Mouse (Mus musculus) embryonic stem cell, embryonic (primary cell): Measurements from ENCODE around the gene Olfr221.
"Not testable (repeated sequence)": the region's sequence is repeated elsewhere in the genome, so short reads cannot be mapped to it uniquely, and the experiment has no call there.

ENCODE experiments used
- CTCF ChIA-PET, 4 experiments: fragments of 300-600 bp in 2 of 4; fragments of 350-600 bp in 2 of 4; sonication (Branson Sonifier 250); formaldehyde crosslinking; loops; one replicate each; lab custom pipeline; 2022; ENCODE audit warnings: inconsistent platforms in 2 of 4; lab: Charles Lee
- POLR2A ChIA-PET, 4 experiments: fragments of 300-600 bp in 2 of 4; fragments of 350-600 bp in 2 of 4; sonication (Branson Sonifier 250); formaldehyde crosslinking; loops; one replicate each; lab custom pipeline; 2022; ENCODE audit warnings: antibody characterized with exemption in 4 of 4, inconsistent platforms in 1 of 4; lab: Charles Lee

Gene Olfr221

GRCm38 (mm10) chr14:52042359-52042758 is at the start of gene Olfr221:
Gene Olfr221, minus strand, starts transcription at chr14:52042459.
- CTCF ChIA-PET = not testable (repeated sequence)
- POLR2A ChIA-PET = interaction anchor here in 1 of 4 experiments (1.1 kb wide), 1 partner anchor 72 kb away, joined by 3 read pairs; no protein-coding TSS in a partner anchor

GRCm38 (mm10) chr14:52083083-52083482 is 40.8 kb upstream of the Olfr221 start:
- CTCF ChIA-PET = no interaction called here
- POLR2A ChIA-PET = interaction anchor here in 2 of 4 experiments (0.6 to 4.2 kb wide), 6 partner anchors 8 to 27 kb away, joined by 3 to 82 read pairs (median 10); partner anchors contain the start of gene Hnrnpc (in 1 of the 2)

GRCm38 (mm10) chr14:52071599-52072137 is 29.4 kb upstream of the Olfr221 start:
- ChIA-PET POLR2A (interaction anchor here in 3 of 4 experiments (0.6 to 8.8 kb wide), 36 partner anchors 9 to 171 kb away, joined by 3 to 221 read pairs (median 5); partner anchors contain the start of genes Hnrnpc (in 3 of the 3), Supt16 (in 1 of the 3), Tmem253 (in 1 of the 3) and Zfp219 (in 1 of the 3)), CTCF (no interaction called here)

- CTCF ChIA-PET = interaction anchor here in 3 of 4 experiments (0.6 to 1.4 kb wide), 5 partner anchors 10 to 56 kb away, joined by 3 to 5 read pairs (median 3); no protein-coding TSS in a partner anchor
- POLR2A ChIA-PET = interaction anchor here in 3 of 4 experiments (0.6 to 8.8 kb wide), 67 partner anchors 8 to 1511 kb away, joined by 3 to 221 read pairs (median 5); partner anchors contain the start of genes Hnrnpc (in 3 of the 3), Zfp219 (in 3 of the 3), Chd8 (in 1 of the 3) and Rab2b (in 1 of the 3)
These were observed 23.9 kb upstream of the Olfr221 start for GRCm38 (mm10) chr14:52066135-52066534.

- ChIA-PET POLR2A (interaction anchor here (0.6 to 7.3 kb wide), 12 partner anchors 9 to 218 kb away, joined by 3 to 107 read pairs (median 4); partner anchors contain the start of gene Rab2b (in 1 of the 4)), CTCF (interaction anchor here in 1 of 4 experiments (0.6 to 0.7 kb wide), 2 partner anchors 133 to 158 kb away, joined by 3 read pairs; no protein-coding TSS in a partner anchor)
These were observed 19.5 kb upstream of the Olfr221 start for GRCm38 (mm10) chr14:52061798-52062197.

GRCm38 (mm10) chr14:52060800-52061199 is 18.5 kb upstream of the Olfr221 start:
- POLR2A ChIA-PET = interaction anchor here in 2 of 4 experiments (0.7 to 7.3 kb wide), 13 partner anchors 10 to 87 kb away, joined by 3 to 107 read pairs (median 5); partner anchors contain the start of genes Hnrnpc (in 2 of the 2) and Zfp219 (in 1 of the 2)
- CTCF ChIA-PET = interaction anchor here in 1 of 4 experiments (0.7 kb wide), 1 partner anchor 9 kb away, joined by 3 read pairs; no protein-coding TSS in a partner anchor

GRCm38 (mm10) chr14:52059982-52060381 is 17.7 kb upstream of the Olfr221 start:
- POLR2A ChIA-PET = interaction anchor here in 3 of 4 experiments (0.6 to 7.3 kb wide), 15 partner anchors 10 to 132 kb away, joined by 3 to 107 read pairs (median 5); partner anchors contain the start of genes Hnrnpc (in 2 of the 3), Rpgrip1 (in 1 of the 3) and Zfp219 (in 1 of the 3)

GRCm38 (mm10) chr14:52052720-52053119 is 10.5 kb upstream of the Olfr221 start:
- CTCF ChIA-PET = interaction anchor here in 2 of 4 experiments (0.6 to 1.3 kb wide), 2 partner anchors 14 to 183 kb away, joined by 3 read pairs; no protein-coding TSS in a partner anchor
- POLR2A ChIA-PET = interaction anchor here in 2 of 4 experiments (0.6 to 11.4 kb wide), 15 partner anchors 8 to 109 kb away, joined by 3 to 221 read pairs (median 8); partner anchors contain the start of gene Hnrnpc (in 2 of the 2)

More at GRCm38 (mm10) chr14:52059982-52060381, 17.7 kb upstream of the Olfr221 start:
- CTCF ChIA-PET = no interaction called here

GRCm38 (mm10) chr14:52045966-52046565 is 3.8 kb upstream of the Olfr221 start:
- ChIA-PET POLR2A (interaction anchor here in 3 of 4 experiments (0.5 to 11.4 kb wide), 52 partner anchors 8 to 233 kb away, joined by 3 to 221 read pairs (median 6); partner anchors contain the start of genes Hnrnpc (in 3 of the 3), Zfp219 (in 2 of the 3), Ndrg2 (in 1 of the 3) and Rab2b (in 1 of the 3)), CTCF (interaction anchor here in 2 of 4 experiments (0.6 to 1.9 kb wide), 6 partner anchors 35 to 134 kb away, joined by 3 to 4 read pairs (median 3); partner anchors contain the start of gene Hnrnpc (in 1 of the 2))

- CTCF ChIA-PET = interaction anchor here in 2 of 4 experiments (0.6 to 1.9 kb wide), 6 partner anchors 34 to 133 kb away, joined by 3 to 4 read pairs (median 3); partner anchors contain the start of gene Hnrnpc (in 1 of the 2)
- POLR2A ChIA-PET = interaction anchor here in 3 of 4 experiments (0.6 to 11.4 kb wide), 37 partner anchors 8 to 1739 kb away, joined by 3 to 221 read pairs (median 6); partner anchors contain the start of genes Hnrnpc (in 3 of the 3), Zfp219 (in 2 of the 3), Ndrg2 (in 1 of the 3) and Tox4 (in 1 of the 3)
These were observed 2.8 kb upstream of the Olfr221 start for GRCm38 (mm10) chr14:52044901-52045678.

GRCm38 (mm10) chr14:52043446-52043845 is 1.2 kb upstream of the Olfr221 start:
- ChIA-PET POLR2A (interaction anchor here in 2 of 4 experiments (1.0 to 7.0 kb wide), 7 partner anchors 8 to 71 kb away, joined by 3 to 105 read pairs (median 6); partner anchors contain the start of genes Hnrnpc (in 1 of the 2) and Zfp219 (in 1 of the 2)), CTCF (interaction anchor here in 1 of 4 experiments (1.0 kb wide), 1 partner anchor 152 kb away, joined by 3 read pairs; no protein-coding TSS in a partner anchor)

GRCm38 (mm10) chr14:52039332-52039731 is 2.9 kb downstream of the Olfr221 start:
- CTCF ChIA-PET = no interaction called here
- POLR2A ChIA-PET = interaction anchor here in 3 of 4 experiments (0.8 to 4.1 kb wide), 9 partner anchors 9 to 55 kb away, joined by 3 to 18 read pairs (median 4); partner anchors contain the start of gene Zfp219 (in 2 of the 3)

- CTCF ChIA-PET = interaction anchor here in 1 of 4 experiments (1.0 to 1.4 kb wide), 2 partner anchors 13 to 78 kb away, joined by 3 read pairs; no protein-coding TSS in a partner anchor
- POLR2A ChIA-PET = interaction anchor here in 2 of 4 experiments (0.9 to 6.9 kb wide), 7 partner anchors 10 to 152 kb away, joined by 3 to 39 read pairs (median 13); partner anchors contain the start of genes Hnrnpc (in 1 of the 2) and Zfp219 (in 1 of the 2)
These were observed 6.3 kb downstream of the Olfr221 start for GRCm38 (mm10) chr14:52035926-52036325.

- ChIA-PET CTCF (interaction anchor here in 2 of 4 experiments (1.1 to 1.7 kb wide), 2 partner anchors 8 to 18 kb away, joined by 3 to 4 read pairs; no protein-coding TSS in a partner anchor), POLR2A (interaction anchor here in 3 of 4 experiments (0.6 to 14.4 kb wide), 20 partner anchors 9 to 265 kb away, joined by 3 to 245 read pairs (median 6); partner anchors contain the start of gene Hnrnpc (in 2 of the 3))
These were observed 15.9 kb downstream of the Olfr221 start for GRCm38 (mm10) chr14:52026342-52026741.

GRCm38 (mm10) chr14:52024133-52024532 is 18.1 kb downstream of the Olfr221 start:
- ChIA-PET POLR2A (interaction anchor here in 3 of 4 experiments (0.6 to 14.4 kb wide), 16 partner anchors 10 to 111 kb away, joined by 3 to 245 read pairs (median 4); partner anchors contain the start of gene Hnrnpc (in 3 of the 3)), CTCF (interaction anchor here in 3 of 4 experiments (0.5 to 1.7 kb wide), 4 partner anchors 16 to 172 kb away, joined by 3 to 5 read pairs (median 4); no protein-coding TSS in a partner anchor)
